Mouse (Mus musculus) embryo, embryonic 11 days (tissue): ENCODE measurements around the gene Gif.

Experiments used
- DNase-seq: peaks from one replicate; pipeline ENCODE4 v3.0.0-alpha.2; 2015

The Gif gene

GRCm38 (mm10) chr19:11800531-11801315 is 53.4 kb downstream of the Gif start:
- DNase-seq = no peak

GRCm38 (mm10) chr19:11804423-11804822 is 57.1 kb downstream of the Gif start:
- no peak for DNase-seq

GRCm38 (mm10) chr19:11807251-11807650 is 59.9 kb downstream of the Gif start:
- DNase-seq = no peak

- no peak for DNase-seq
Measured at GRCm38 (mm10) chr19:11807822-11808221, 60.5 kb downstream of the Gif start.

- DNase-seq = no peak
Measured at GRCm38 (mm10) chr19:11808452-11808851, 61.1 kb downstream of the Gif start.

GRCm38 (mm10) chr19:11810003-11810758 is 62.8 kb downstream of the Gif start:
- no peak for DNase-seq

- DNase-seq = no peak
Measured at GRCm38 (mm10) chr19:11810856-11811255, 63.5 kb downstream of the Gif start.

GRCm38 (mm10) chr19:11811688-11812365 is 64.5 kb downstream of the Gif start:
- peak; percentile 62 for DNase-seq
